Mouse (Mus musculus) urinary bladder, postnatal 25 days (tissue): ENCODE results near the gene Ugt1a1.

Source experiments
- DNase-seq: peaks from one replicate; pipeline ENCODE4 v3.0.0; 2022; ENCODE audit warnings: low spot score

Ugt1a1 gene

DNA sequence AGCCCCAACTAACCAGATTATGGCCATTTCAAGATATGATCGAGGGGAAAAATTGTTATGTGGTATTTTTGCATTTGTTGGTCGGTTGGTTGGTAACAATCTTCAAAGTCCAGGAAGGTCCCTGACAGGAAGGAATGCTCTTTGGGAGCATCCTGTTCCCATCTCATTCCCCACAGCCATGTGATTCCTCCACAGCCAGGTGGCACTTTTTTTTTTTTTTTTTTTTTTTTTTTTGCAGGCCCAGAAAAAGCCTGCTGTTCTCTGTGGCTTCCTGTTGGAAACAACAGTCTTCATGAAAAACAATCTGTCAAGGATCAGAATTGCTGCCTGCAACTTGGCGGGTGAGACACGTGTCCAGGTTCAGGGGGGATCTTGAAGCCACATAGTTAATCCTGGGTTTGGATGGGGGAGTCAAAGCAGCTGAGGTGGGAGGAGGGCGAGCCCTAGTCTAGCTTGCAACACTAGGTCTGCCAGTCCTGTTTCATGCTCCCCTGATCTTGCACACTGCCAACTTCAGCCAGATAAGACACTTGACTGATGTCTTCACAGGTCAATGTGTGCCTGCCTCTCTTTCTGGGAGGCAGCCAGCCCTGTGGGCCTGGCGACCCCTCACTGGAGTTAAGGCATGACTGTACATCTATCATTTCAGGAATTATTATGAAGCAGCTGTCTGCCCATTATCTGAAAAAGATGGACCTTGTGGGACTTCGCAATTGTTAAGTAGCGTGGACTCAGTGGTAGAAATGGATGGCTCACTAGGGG lies 47.3 kb downstream of the Ugt1a1 start:
- peak; percentile 75 for DNase-seq

GRCm38 (mm10) chr1:88259643-88260024 lies 47.9 kb downstream of the Ugt1a1 start:
- no peak for DNase-seq

DNA sequence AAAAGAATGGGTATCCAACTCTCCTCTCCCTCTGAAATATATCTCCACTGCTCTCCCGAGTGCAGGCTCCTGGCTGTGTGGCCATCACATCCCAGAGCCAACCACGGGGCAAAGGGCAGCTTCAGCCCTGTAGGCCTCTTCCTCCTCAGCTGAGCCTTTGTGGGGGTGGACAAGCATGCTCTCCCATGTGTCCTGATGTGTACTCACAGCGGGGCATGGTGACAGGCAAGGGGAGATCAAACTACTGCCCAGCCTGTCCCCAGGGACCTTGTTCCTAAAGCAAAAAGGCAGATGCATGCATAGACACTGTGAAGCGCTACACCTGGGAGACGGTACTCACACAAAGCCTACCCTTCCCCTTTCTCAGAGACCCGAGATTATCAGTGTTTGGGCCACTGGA lies 48.4 kb downstream of the Ugt1a1 start:
- no peak for DNase-seq

DNA sequence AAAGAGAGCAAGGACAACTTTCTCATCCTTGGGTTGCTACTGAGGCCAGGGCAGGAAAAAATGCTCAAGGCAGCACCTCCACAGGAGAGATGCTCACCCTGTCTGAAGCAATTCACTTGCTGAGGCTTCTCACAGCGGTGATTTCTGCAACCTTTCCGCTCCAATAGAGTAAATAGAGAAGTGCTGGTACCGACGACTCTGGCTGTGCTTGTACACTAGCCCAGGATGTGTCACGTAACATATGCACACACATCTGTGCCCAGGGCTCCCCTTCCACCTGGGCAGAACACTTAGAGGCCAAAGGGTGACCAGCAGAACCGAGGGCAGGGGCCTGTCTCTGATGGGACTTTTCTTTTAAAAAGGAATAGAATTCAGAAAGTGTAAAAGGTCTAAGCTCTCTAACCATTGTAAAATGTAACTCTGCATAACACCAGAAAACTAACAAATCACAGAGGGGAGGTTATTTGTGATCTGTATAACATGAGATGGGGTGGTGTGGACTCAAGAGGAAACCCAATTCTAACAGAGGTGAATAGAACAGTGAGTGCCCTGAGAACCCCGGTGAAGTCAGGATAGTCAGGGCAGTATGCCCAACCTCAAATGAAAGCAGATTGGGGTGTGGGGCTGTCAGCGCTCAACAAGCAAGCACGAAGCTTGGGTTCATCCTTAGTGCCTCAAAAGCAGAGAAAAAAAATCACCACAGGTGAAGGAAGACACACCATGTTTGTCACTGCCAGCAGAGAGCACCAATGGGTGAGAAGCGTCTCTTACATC lies 49.0 kb downstream of the Ugt1a1 start:
- no peak for DNase-seq

GRCm38 (mm10) chr1:88261706-88262105 lies 49.9 kb downstream of the Ugt1a1 start:
- peak; percentile 57 for DNase-seq

DNA sequence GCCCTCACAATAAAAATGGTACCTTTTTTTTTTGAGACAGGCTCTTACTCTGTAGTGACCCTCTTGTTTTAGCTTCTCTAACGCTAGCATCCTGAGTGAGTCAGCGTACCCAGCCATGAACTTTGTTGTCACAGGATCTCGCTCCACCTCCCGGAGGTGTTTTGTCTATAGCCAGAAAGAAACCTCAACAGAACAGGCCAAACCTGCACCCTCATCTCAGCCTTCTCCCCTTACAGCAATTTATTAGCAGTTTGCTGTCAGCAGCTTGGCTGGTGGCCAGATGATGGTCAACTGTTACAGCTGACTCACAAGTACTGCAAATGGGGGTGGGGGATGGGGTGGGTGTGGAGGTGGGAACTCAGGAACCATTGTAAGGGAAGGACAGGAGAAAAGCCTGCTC lies 50.5 kb downstream of the Ugt1a1 start:
- peak; percentile 99 for DNase-seq

GRCm38 (mm10) chr1:88262961-88263360 lies 51.2 kb downstream of the Ugt1a1 start:
- no peak for DNase-seq

GRCm38 (mm10) chr1:88263778-88264177 lies 52.0 kb downstream of the Ugt1a1 start:
- DNase-seq = no peak

GRCm38 (mm10) chr1:88264237-88264868 lies 52.6 kb downstream of the Ugt1a1 start:
- no peak for DNase-seq

- no peak for DNase-seq
Measured at GRCm38 (mm10) chr1:88264869-88265240, 53.1 kb downstream of the Ugt1a1 start.

GRCm38 (mm10) chr1:88266123-88266522 lies 54.4 kb downstream of the Ugt1a1 start:
- DNase-seq = no peak

GRCm38 (mm10) chr1:88267489-88267888 lies 55.7 kb downstream of the Ugt1a1 start:
- DNase-seq = no peak

DNA sequence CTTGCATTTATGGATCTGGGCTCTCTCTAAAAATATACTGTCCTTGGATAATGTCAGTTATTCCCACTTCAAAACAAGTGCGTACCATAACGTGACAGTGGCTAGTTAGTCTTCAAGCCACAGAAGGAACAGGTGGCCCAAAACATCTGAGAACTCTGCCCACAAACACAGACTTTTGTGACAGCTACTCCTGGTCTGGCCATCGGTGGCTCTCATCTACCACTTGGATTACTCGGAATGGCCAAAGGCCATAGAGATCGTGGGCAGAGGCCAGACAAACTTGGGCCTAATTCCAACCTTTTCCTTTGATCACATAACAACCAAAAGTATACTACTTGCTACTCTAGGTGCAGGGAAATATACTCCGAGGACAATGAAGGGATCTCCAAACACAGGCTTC lies 56.3 kb downstream of the Ugt1a1 start:
- DNase-seq = no peak
